Mouse (Mus musculus) heart, embryonic 11.5 days (tissue): ENCODE results near the gene Sbds. TPM values are rescaled to one million over a fixed set of nuclear protein-coding genes. Genes with fewer than 3 reads are reported as not detected.

ENCODE experiments used
- ATAC-seq: fragments of 200-750 bp; cut with Nextera tagmentation; replicated peaks from 2 replicates; pipeline ENCODE4 v1.8.0; 2017; ENCODE audit warnings: moderate library complexity; ENCODE audit not compliant: insufficient number of reproducible peaks, low FRiP score, low TSS enrichment
- H3K27ac ChIP-seq: fragments of 300-500 bp; sonication (generic); 2 replicates; pipeline ENCODE4 v1.5.1; 2014; ENCODE audit warnings: mild to moderate bottlenecking, low read depth, low read length
- H3K27me3 ChIP-seq: fragments of 300-500 bp; sonication (generic); 2 replicates; pipeline ENCODE4 v1.6.1; 2014; ENCODE audit warnings: mild to moderate bottlenecking, low read length, mixed read lengths; ENCODE audit not compliant: control insufficient read depth, insufficient read depth
- H3K36me3 ChIP-seq: fragments of 300-500 bp; sonication (generic); 2 replicates; pipeline ENCODE4 v1.6.1; 2014; ENCODE audit warnings: mild to moderate bottlenecking, low read length, moderate library complexity, mixed read lengths; ENCODE audit not compliant: control insufficient read depth, insufficient read depth
- H3K4me1 ChIP-seq: fragments of 300-500 bp; sonication (generic); 2 replicates; pipeline ENCODE4 v1.6.1; 2014; ENCODE audit warnings: low read length; ENCODE audit not compliant: control insufficient read depth, insufficient read depth
- H3K4me2 ChIP-seq: fragments of 300-500 bp; sonication (generic); 2 replicates; pipeline ENCODE4 v1.6.1; 2014; ENCODE audit warnings: mild to moderate bottlenecking, moderate library complexity
- H3K4me3 ChIP-seq: fragments of 300-500 bp; sonication (generic); 2 replicates; pipeline ENCODE4 v1.5.1; 2014; ENCODE audit warnings: low read depth, low read length
- H3K9ac ChIP-seq: fragments of 300-500 bp; sonication (generic); 2 replicates; pipeline ENCODE4 v1.6.1; 2014; ENCODE audit warnings: mild to moderate bottlenecking, low read depth, low read length, moderate library complexity
- H3K9me3 ChIP-seq: fragments of 300-500 bp; sonication (generic); replicated peaks from 2 replicates; pipeline ENCODE4 v1.6.1; 2016; ENCODE audit warnings: low read length; ENCODE audit not compliant: control insufficient read depth
- WGBS: fragments of 180-500 bp; shearing (Covaris S2); extraction: QIAGEN DNeasy Blood & Tissue Kit; methylation state at CpG from one replicate; pipeline ENCODE4 v1.1.7; 2014; ENCODE audit not compliant: insufficient replicate concordance; 5-methylcytosine and 5-hydroxymethylcytosine counted together
- polyA plus RNA-seq: library from polyadenylated mRNA; unstranded; fragments of >200 nt; fragmentation: Nextera tagmentation; extraction: Ambion mirVana; gene quantifications from 2 replicates; pipeline ENCODE4 v1.2.1, GENCODE M21; 2014

Gene Sbds
- polyA plus RNA-seq, 1 experiment from 2014 or later, result 58.2 TPM

- Histone ChIP-seq H3K4me1 (no peaks in the 10 kb centered on the region), H3K36me3 (peaks cover 18% of the 10 kb centered on the region), H3K4me3 (no peak overlapping the region), H3K27me3 (no peaks in the 10 kb centered on the region), H3K9me3 (no peaks in the 10 kb centered on the region), H3K27ac (no peak overlapping the region), H3K9ac (no peak overlapping the region), H3K4me2 (no peak overlapping the region)
- WGBS, result 95% methylated on average over 6 of the region's 6 CpGs
- no peak for ATAC-seq
Measured at GRCm38 (mm10) chr5:130290242-130290641, 34.9 kb upstream of the Sbds start.

DNA sequence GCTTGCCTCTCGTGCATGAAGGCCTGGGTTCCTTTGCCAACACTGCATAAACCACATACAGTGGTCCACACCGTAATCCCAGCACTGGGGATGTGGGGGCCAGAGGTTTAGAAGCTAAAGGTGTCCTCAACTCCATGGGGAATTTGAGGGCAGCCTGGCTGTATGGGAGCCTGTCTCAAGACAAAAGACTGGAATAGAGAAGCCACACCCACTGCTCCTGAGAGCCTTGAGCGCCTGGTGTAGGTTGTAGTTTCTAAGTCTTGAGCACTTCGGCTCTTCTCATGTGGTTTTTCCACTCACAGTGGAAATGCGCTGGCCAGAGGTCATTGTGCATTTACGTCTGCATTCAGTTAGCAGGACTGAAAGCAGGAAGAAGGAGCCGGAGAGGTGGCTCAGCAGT, 32.8 kb upstream of the Sbds start:
- ATAC-seq, result no peak
- H3K4me3 ChIP-seq, result no peak overlapping the region
- no peak overlapping the region for H3K27ac ChIP-seq
- no peaks in the 10 kb centered on the region; the same call in 1 of the 2 replicates for H3K9me3 ChIP-seq
- H3K9ac ChIP-seq, result no peak overlapping the region
- H3K4me2 ChIP-seq, result no peak overlapping the region
- peaks cover 30% of the 10 kb centered on the region for H3K36me3 ChIP-seq
- no peaks in the 10 kb centered on the region for H3K4me1 ChIP-seq
- H3K27me3 ChIP-seq, result no peaks in the 10 kb centered on the region
- WGBS, result 89% methylated on average over 7 of the region's 7 CpGs

- Histone ChIP-seq H3K36me3 (peaks cover 29% of the 10 kb centered on the region), H3K9ac (no peak overlapping the region), H3K9me3 (no peaks in the 10 kb centered on the region; the same call in 1 of the 2 replicates), H3K4me2 (no peak overlapping the region), H3K27ac (no peak overlapping the region), H3K4me3 (no peak overlapping the region), H3K4me1 (no peaks in the 10 kb centered on the region), H3K27me3 (no peaks in the 10 kb centered on the region)
- no peak for ATAC-seq
- 94% methylated on average over 9 of the region's 9 CpGs for WGBS
Measured at GRCm38 (mm10) chr5:130283079-130283732, 27.9 kb upstream of the Sbds start.

DNA sequence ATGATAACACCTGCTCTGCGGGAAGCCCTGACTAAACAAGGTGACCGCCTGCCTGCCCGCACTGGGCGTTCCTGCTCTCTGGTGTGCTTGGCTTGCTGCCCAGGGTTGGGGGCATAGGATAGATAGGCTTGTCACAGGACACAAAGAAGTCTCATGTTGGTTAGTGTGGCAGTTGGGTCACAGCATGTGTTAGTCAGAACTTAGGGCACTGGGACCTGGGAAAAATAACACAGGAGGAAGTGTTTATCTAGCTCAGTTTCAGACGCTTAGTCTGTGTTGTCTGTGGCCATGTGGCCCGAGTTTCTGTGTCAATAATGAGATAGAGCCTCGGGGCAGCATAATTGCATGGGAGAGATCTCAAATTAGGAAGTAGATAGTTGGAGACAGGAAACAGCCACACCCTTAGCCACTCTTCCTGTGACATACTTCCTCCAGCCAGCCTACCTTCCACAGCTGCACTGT, 22.7 kb upstream of the Sbds start:
- no peak overlapping the region for H3K4me2 ChIP-seq
- no peaks in the 10 kb centered on the region for H3K4me1 ChIP-seq
- H3K9ac ChIP-seq, result no peak overlapping the region
- no peaks in the 10 kb centered on the region for H3K27me3 ChIP-seq
- H3K27ac ChIP-seq, result peak overlapping the region; percentile 50; the same call in 1 of the 2 replicates
- 54% methylated on average over 7 of the region's 7 CpGs for WGBS
- H3K36me3 ChIP-seq, result peaks cover 28% of the 10 kb centered on the region
- no peak for ATAC-seq
- H3K4me3 ChIP-seq, result no peak overlapping the region
- no peaks in the 10 kb centered on the region for H3K9me3 ChIP-seq

DNA sequence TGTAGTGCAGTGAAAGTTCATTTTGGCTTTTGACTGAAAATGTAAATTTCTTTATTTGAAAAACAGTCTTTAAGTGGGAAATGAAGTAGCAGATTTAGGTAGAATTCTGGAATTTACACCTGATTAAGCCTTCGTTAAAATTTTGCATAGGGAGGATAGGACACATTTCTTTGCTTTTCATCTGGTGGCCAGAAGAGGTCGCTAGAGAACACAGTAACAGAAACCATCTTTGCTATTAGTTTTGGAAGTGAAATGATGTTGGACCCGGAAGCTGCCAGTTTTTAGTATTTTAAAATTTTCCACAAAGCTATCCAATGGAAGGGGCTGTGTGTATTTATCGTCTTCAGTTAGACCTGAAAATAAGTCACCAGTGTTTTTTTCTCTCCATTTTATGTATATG, 20.2 kb upstream of the Sbds start:
- H3K9me3 ChIP-seq, result no peaks in the 10 kb centered on the region
- 59% methylated on average over 4 of the region's 4 CpGs for WGBS
- H3K9ac ChIP-seq, result no peak overlapping the region
- peaks cover 26% of the 10 kb centered on the region for H3K36me3 ChIP-seq
- no peak for ATAC-seq
- no peak overlapping the region for H3K27ac ChIP-seq
- no peaks in the 10 kb centered on the region for H3K4me1 ChIP-seq
- no peak overlapping the region for H3K4me2 ChIP-seq
- H3K4me3 ChIP-seq, result no peak overlapping the region
- no peaks in the 10 kb centered on the region for H3K27me3 ChIP-seq

DNA sequence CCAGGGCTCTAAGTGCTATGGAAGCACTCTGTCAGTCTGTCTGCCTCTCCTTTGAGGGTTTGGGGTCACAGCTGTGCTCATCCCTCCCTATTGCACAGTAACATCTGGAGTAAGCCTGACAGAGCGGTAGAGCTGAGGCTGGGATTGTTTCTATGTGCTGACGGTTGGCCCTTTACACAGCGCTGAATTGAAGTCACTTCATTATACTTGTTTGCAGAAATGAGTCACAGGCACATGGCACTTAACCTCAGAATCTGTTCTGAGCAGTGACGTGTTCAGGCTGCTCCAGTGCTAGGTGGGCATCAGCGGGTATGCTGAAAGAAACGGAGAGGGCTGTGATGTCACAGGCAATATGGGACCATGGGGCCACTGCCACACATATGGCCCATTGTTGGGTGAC, 17.7 kb upstream of the Sbds start:
- Histone ChIP-seq H3K27me3 (no peaks in the 10 kb centered on the region), H3K4me2 (no peak overlapping the region), H3K9me3 (no peaks in the 10 kb centered on the region), H3K27ac (no peak overlapping the region), H3K36me3 (peaks cover 17% of the 10 kb centered on the region), H3K4me1 (no peaks in the 10 kb centered on the region), H3K4me3 (no peak overlapping the region), H3K9ac (no peak overlapping the region)
- no peak for ATAC-seq
- WGBS, result 88% methylated on average over 6 of the region's 6 CpGs

- no peak overlapping the region for H3K27ac ChIP-seq
- no peaks in the 10 kb centered on the region for H3K4me1 ChIP-seq
- peaks cover 21% of the 10 kb centered on the region; the same call in 1 of the 2 replicates for H3K36me3 ChIP-seq
- 85% methylated on average over 1 of the region's 1 CpGs for WGBS
- no peak overlapping the region for H3K4me3 ChIP-seq
- H3K27me3 ChIP-seq, result no peaks in the 10 kb centered on the region
- no peak overlapping the region for H3K4me2 ChIP-seq
- no peak overlapping the region for H3K9ac ChIP-seq
- no peaks in the 10 kb centered on the region for H3K9me3 ChIP-seq
- no peak for ATAC-seq
Measured at GRCm38 (mm10) chr5:130272344-130272743, 17.0 kb upstream of the Sbds start.

DNA sequence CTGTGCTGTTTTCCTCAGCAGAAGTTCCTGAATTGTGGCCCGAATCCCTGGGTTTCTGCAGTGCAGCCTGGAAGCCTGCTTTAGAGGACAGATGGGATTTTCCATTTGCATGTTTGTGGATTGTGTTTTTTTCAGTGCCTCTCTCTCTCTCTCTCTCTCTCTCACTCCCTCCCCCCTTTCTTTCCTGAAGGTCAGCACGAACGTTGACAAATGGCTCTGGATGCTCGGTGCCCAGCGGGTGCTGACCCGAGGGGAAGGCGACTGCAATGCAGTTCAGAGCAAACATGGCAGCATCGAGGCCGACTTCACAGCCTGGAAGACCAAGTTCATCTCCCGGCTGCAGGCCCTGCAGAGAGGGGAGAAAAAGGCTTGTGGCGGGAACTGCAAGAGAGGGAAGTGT, 13.6 kb upstream of the Sbds start:
- ATAC-seq, result no peak
- 76% methylated on average over 11 of the region's 11 CpGs for WGBS

GRCm38 (mm10) chr5:130267316-130267715, 12.0 kb upstream of the Sbds start:
- Histone ChIP-seq H3K4me1 (no peaks in the 10 kb centered on the region), H3K36me3 (peaks cover 22% of the 10 kb centered on the region), H3K27me3 (no peaks in the 10 kb centered on the region), H3K27ac (no peak overlapping the region), H3K9ac (no peak overlapping the region), H3K4me3 (no peak overlapping the region), H3K4me2 (no peak overlapping the region), H3K9me3 (no peaks in the 10 kb centered on the region)
- no peak for ATAC-seq
- 96% methylated on average over 1 of the region's 1 CpGs for WGBS

More for the DNA sequence above, 13.6 kb upstream of the Sbds start:
- no peak overlapping the region for H3K4me2 ChIP-seq
- H3K4me3 ChIP-seq, result no peak overlapping the region
- H3K4me1 ChIP-seq, result no peaks in the 10 kb centered on the region
- peaks cover 22% of the 10 kb centered on the region for H3K36me3 ChIP-seq
- H3K27ac ChIP-seq, result no peak overlapping the region
- H3K9me3 ChIP-seq, result no peaks in the 10 kb centered on the region
- H3K27me3 ChIP-seq, result no peaks in the 10 kb centered on the region
- H3K9ac ChIP-seq, result no peak overlapping the region
